Mouse (Mus musculus) lung, adult 2 months (tissue): ENCODE data around the gene Large2.

Source experiments
- CTCF ChIP-seq: fragments of 200-500 bp; IDR thresholded peaks from 2 replicates; pipeline ENCODE4 v1.5.1; 2011; ENCODE audit warnings: mild to moderate bottlenecking, low read length, control low read depth; ENCODE audit not compliant: insufficient read depth
- POLR2A ChIP-seq: fragments of 200-500 bp; IDR thresholded peaks from 2 replicates; pipeline ENCODE4 v1.6.1; 2011; ENCODE audit warnings: low read depth, mild to moderate bottlenecking, control low read depth, low read length, borderline replicate concordance; ENCODE audit errors: extremely low read depth

- TF ChIP-seq POLR2A = no peak
- TF ChIP-seq CTCF = no peak
Measured at GRCm38 (mm10) chr2:92403776-92404319, 29.2 kb upstream of the Large2 start.
